Mouse (Mus musculus): Measurements from ENCODE around the gene Slc37a1. TPM values are rescaled to one million over a fixed set of nuclear protein-coding genes. Genes with fewer than 3 reads are reported as not detected.

Slc37a1 gene
- 14.7 TPM for polyA plus RNA-seq (2014; fragmentation: Illumina TruSeq; extraction: RNeasy Lipid Tissue Mini Kit (QIAGEN cat#74804); ENCODE audit: insufficient read depth, low read depth, low replicate concordance)

DNA sequence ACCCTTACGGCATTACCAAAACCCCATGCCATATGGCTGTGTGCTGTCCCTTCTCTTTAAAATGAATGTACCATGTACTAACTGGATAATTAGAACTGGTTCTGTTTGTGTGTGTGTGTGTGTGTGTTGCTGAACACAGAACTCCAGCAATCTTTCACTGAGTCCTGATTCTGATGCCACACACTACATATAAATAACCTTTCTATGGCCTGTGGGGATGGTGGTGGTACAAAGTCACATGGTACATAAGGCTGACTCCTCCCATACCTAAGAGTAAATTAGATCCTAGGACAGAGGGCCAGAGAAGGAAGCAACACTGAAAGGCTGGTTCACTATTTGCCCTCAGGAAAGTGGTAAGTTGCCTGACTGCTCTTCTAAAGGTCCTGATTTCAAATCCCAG lies at the start of gene Slc37a1:
Slc37a1 (plus strand) TSS at position 301 of the 400 bp plus-strand sequence.

GRCm38 (mm10) chr17:31276922-31277918 lies 9.4 kb upstream of the Slc37a1 start, which contains the start of gene Rsph1:
Rsph1 (minus strand) TSS chr17:31277383.

DNA sequence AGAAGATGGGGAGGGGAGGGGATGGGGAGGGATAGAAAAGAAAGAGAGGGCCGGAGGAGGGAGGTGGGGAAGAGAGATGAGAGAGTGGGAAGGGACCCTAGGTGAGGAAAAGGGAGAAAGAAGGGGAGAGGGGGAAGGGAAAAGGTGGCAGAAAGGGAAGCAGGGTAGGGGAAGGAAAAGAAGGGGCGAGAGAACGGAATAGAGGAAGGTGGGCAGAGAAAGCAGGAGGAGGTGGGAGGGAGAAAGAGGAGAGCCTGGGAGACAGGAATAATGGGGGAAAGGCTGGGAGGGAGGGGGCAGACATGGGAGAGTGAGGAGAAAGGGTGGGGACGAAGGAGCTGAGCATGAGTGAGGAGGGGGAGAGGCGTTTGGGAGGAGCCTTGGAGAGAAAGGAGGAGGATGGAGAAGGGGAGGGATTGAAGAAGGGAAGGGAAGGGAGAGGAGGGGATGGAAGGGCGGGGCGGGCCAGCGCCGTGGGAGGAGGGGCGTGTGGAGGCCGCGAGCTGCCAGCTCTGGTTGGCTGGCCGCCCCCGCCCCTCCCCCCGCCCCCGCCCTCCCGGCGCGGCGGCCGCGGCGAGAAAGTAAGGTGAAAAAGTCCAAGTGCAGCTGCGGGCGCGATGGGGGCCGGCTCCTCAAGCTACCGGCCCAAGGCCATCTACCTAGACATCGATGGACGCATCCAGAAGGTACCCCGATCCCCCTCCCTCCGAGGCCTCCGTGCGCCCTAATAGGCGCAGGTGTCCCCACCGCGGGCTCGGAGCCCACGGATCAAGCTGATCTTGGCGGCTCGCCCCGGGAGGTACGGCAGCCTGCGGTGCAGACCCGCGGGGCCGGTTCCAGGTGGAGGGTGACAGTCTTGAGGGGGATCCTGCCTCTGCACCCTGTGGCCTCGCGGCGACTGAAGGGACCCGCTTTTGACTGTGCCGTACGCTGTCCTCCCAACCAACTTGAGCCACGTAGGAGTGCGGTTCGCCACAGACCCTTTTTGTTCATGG lies 99.4 kb downstream of the Slc37a1 start, which contains the start of gene Pde9a:
Pde9a (plus strand) TSS at position 540 of the 995 bp plus-strand sequence.

Other genes starting within 250 kb of the Slc37a1 start
- 16.4 TPM for gene Abcg1, start 229.1 kb upstream of the Slc37a1 start, polyA plus RNA-seq (2014; fragmentation: Illumina TruSeq; extraction: RNeasy Lipid Tissue Mini Kit (QIAGEN cat#74804); ENCODE audit: insufficient read depth, low read depth, low replicate concordance)
- gene Tff3, start 157.1 kb upstream of the Slc37a1 start, polyA plus RNA-seq (2014; fragmentation: Illumina TruSeq; extraction: RNeasy Lipid Tissue Mini Kit (QIAGEN cat#74804); ENCODE audit: insufficient read depth, low read depth, low replicate concordance) = not detected
- 32.1 TPM for gene Tff2, start 142.5 kb upstream of the Slc37a1 start, polyA plus RNA-seq (2014; fragmentation: Illumina TruSeq; extraction: RNeasy Lipid Tissue Mini Kit (QIAGEN cat#74804); ENCODE audit: insufficient read depth, low read depth, low replicate concordance)
- gene Tff1, start 121.5 kb upstream of the Slc37a1 start, polyA plus RNA-seq (2014; fragmentation: Illumina TruSeq; extraction: RNeasy Lipid Tissue Mini Kit (QIAGEN cat#74804); ENCODE audit: insufficient read depth, low read depth, low replicate concordance) = not detected
- gene Tmprss3, start 87.8 kb upstream of the Slc37a1 start, polyA plus RNA-seq (2014; fragmentation: Illumina TruSeq; extraction: RNeasy Lipid Tissue Mini Kit (QIAGEN cat#74804); ENCODE audit: insufficient read depth, low read depth, low replicate concordance) = not detected
- gene Ubash3a, start 78.9 kb upstream of the Slc37a1 start, polyA plus RNA-seq (2014; fragmentation: Illumina TruSeq; extraction: RNeasy Lipid Tissue Mini Kit (QIAGEN cat#74804); ENCODE audit: insufficient read depth, low read depth, low replicate concordance) = 1.0 TPM
- gene Rsph1, start 9.4 kb upstream of the Slc37a1 start, polyA plus RNA-seq (2014; fragmentation: Illumina TruSeq; extraction: RNeasy Lipid Tissue Mini Kit (QIAGEN cat#74804); ENCODE audit: insufficient read depth, low read depth, low replicate concordance) = 38.6 TPM
- 37.4 TPM for gene Pde9a, start 99.4 kb downstream of the Slc37a1 start, polyA plus RNA-seq (2014; fragmentation: Illumina TruSeq; extraction: RNeasy Lipid Tissue Mini Kit (QIAGEN cat#74804); ENCODE audit: insufficient read depth, low read depth, low replicate concordance)
- gene Wdr4, start 233.2 kb downstream of the Slc37a1 start, polyA plus RNA-seq (2014; fragmentation: Illumina TruSeq; extraction: RNeasy Lipid Tissue Mini Kit (QIAGEN cat#74804); ENCODE audit: insufficient read depth, low read depth, low replicate concordance) = 8.2 TPM
- 194 TPM for gene Ndufv3, start 233.3 kb downstream of the Slc37a1 start, polyA plus RNA-seq (2014; fragmentation: Illumina TruSeq; extraction: RNeasy Lipid Tissue Mini Kit (QIAGEN cat#74804); ENCODE audit: insufficient read depth, low read depth, low replicate concordance)